ENCODE assay signal across 33 mouse cellular contexts in the genomic region with DNA sequence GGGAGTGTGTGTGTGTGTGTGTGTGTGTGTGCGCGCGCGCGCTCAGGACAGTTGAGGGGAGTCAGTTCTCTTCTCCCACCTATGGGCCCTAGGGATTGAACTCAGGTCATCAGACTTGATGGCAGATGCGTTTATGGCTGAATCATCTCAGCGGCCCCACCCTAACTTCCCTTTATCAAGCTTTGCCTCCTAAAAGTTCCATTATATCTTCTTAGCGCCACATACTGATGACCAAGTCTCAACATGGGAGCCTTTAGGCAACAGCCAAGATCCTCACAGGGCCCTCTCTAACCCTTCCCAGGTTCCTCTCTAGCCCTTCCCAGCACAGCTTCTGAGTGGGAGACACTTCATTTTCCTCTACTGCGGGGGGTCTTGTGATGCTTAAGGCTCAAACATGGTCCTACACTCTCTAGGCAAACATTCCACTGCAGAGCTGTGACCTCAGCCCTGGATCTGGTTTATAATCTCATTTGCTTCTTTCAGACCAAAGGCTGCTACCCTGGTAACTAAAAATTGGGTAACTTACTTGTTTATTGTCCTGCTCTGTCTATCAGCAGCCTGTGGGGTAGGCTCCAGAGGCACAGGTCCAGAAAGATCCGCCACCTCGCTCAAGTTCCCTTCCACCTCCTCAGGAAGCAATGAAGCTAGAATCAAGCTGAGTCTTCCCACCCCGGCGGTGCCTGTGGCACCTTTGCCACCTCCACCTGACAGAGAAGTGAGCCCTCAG. TPM values are rescaled to one million over a fixed set of nuclear protein-coding genes. Genes with fewer than 3 reads are reported as not detected.
DNase-seq lines count a peak whose midpoint lies in the region; ATAC-seq and TF ChIP-seq lines count a peak whose summit lies in the region.
"Had no signal": no experiment of that assay in that cellular context is flagged by ENCODE, and none has a peak within 500 bp of the region (broad histone marks: within the 10 kb centered on the region; RNA-seq: fewer than 3 reads in every experiment).

No protein-coding gene starts in this region.

- H3K4me2 ChIP-seq in intestine, postnatal 0 days (replicated peaks; ENCODE audit: low read depth), result no peak overlapping the region
- H3K4me2 ChIP-seq in intestine, embryonic 15.5 days (replicated peaks), result no peak overlapping the region
- no peak overlapping the region for H3K4me2 ChIP-seq in liver, embryonic 14.5 days (ENCODE audit: low read depth)
- H3K4me2 ChIP-seq: hindbrain, embryonic 12.5 days; midbrain, embryonic 15.5 days; neural tube, embryonic 15.5 days; stomach, embryonic 15.5 days had no signal

- H3K9ac ChIP-seq in intestine, postnatal 0 days (ENCODE audit: low read depth, low read length), result no peak overlapping the region
- no peak overlapping the region for H3K9ac ChIP-seq in intestine, embryonic 15.5 days
- no peak overlapping the region for H3K9ac ChIP-seq in liver, embryonic 14.5 days (replicated peaks)
- H3K9ac ChIP-seq: hindbrain, embryonic 12.5 days; midbrain, embryonic 15.5 days; neural tube, embryonic 15.5 days; stomach, embryonic 15.5 days had no signal

- no peak for ATAC-seq in intestine, postnatal 0 days
- no peak for ATAC-seq in intestine, embryonic 15.5 days
- ATAC-seq in liver, embryonic 14.5 days (ENCODE audit: insufficient read depth), result 0 out of 2 replicates have a peak, but pooled peaks have one; percentile 34
- ATAC-seq: activated CD4-positive, CD25-positive, alpha-beta regulatory T cell, adult 4 months; forebrain, embryonic 14.5 days; hindbrain, postnatal 0 days; midbrain, embryonic 15.5 days had no signal

- H3K9me3 ChIP-seq in intestine, postnatal 0 days (ENCODE audit: control insufficient read depth), result no peaks in the 10 kb centered on the region
- no peaks in the 10 kb centered on the region for H3K9me3 ChIP-seq in intestine, embryonic 15.5 days
- H3K9me3 ChIP-seq in liver, embryonic 14.5 days (ENCODE audit: control insufficient read depth, low read length), result no peaks in the 10 kb centered on the region
- no peaks in the 10 kb centered on the region for H3K9me3 ChIP-seq in midbrain, embryonic 10.5 days (replicated peaks)
- H3K9me3 ChIP-seq in hindbrain, embryonic 10.5 days, result no peaks in the 10 kb centered on the region
- H3K9me3 ChIP-seq: hindbrain, embryonic 12.5 days; megakaryocyte, embryonic 14.5 days; midbrain, embryonic 15.5 days; neural tube, embryonic 15.5 days; stomach, embryonic 15.5 days had no signal

- no peaks in the 10 kb centered on the region for H3K27me3 ChIP-seq in intestine, postnatal 0 days (replicated peaks; ENCODE audit: control insufficient read depth, insufficient read depth, low read length)
- no peaks in the 10 kb centered on the region for H3K27me3 ChIP-seq in intestine, embryonic 15.5 days (replicated peaks)
- H3K27me3 ChIP-seq in liver, embryonic 14.5 days (ENCODE audit: control insufficient read depth, insufficient read depth, low read length), result no peaks in the 10 kb centered on the region
- no peaks in the 10 kb centered on the region for H3K27me3 ChIP-seq in midbrain, embryonic 10.5 days (ENCODE audit: low read depth, poor library complexity, severe bottlenecking)
- H3K27me3 ChIP-seq in hindbrain, embryonic 10.5 days (ENCODE audit: insufficient read depth, poor library complexity, severe bottlenecking), result no peaks in the 10 kb centered on the region
- H3K27me3 ChIP-seq: hindbrain, embryonic 12.5 days; megakaryocyte, embryonic 14.5 days; midbrain, embryonic 15.5 days; neural tube, embryonic 15.5 days; stomach, embryonic 15.5 days had no signal

- 76% methylated on average over 13 of the region's 13 CpGs for WGBS in intestine, postnatal 0 days
- WGBS in intestine, embryonic 15.5 days, result 89% methylated on average over 13 of the region's 13 CpGs
- WGBS in liver, embryonic 14.5 days (ENCODE audit: insufficient replicate concordance), result 60% methylated on average over 13 of the region's 13 CpGs
- 92% methylated on average over 13 of the region's 13 CpGs for WGBS in midbrain, embryonic 10.5 days
- WGBS in hindbrain, embryonic 10.5 days, result 94% methylated on average over 13 of the region's 13 CpGs

- intact Hi-C loops in gastrocnemius, postnatal 14 days (cut with DNase I; ENCODE audit: low total_unique reads), result no loop called here

- H3K36me3 ChIP-seq in intestine, postnatal 0 days (ENCODE audit: control insufficient read depth, insufficient read depth), result peaks cover 57% of the 10 kb centered on the region
- H3K36me3 ChIP-seq in intestine, embryonic 15.5 days, result peaks cover 18% of the 10 kb centered on the region
- H3K36me3 ChIP-seq in liver, embryonic 14.5 days (replicated peaks; ENCODE audit: control insufficient read depth, insufficient read depth, low read depth), result no peaks in the 10 kb centered on the region
- peaks cover 65% of the 10 kb centered on the region for H3K36me3 ChIP-seq in midbrain, embryonic 10.5 days
- peaks cover 68% of the 10 kb centered on the region for H3K36me3 ChIP-seq in hindbrain, embryonic 10.5 days

- H3K4me1 ChIP-seq in intestine, postnatal 0 days (replicated peaks; ENCODE audit: control insufficient read depth, insufficient read depth, low read length), result no peaks in the 10 kb centered on the region
- H3K4me1 ChIP-seq in intestine, embryonic 15.5 days (replicated peaks), result peaks cover 7% of the 10 kb centered on the region; the same call in 1 of the 2 replicates
- peaks cover 26 to 37% of the 10 kb centered on the region in 2 experiments for H3K4me1 ChIP-seq in liver, embryonic 14.5 days (replicated peaks; ENCODE audit: control insufficient read depth in 2 of 2, insufficient read depth in 2 of 2, low read length in 1 of 2)
- peaks cover 20% of the 10 kb centered on the region for H3K4me1 ChIP-seq in midbrain, embryonic 10.5 days
- H3K4me1 ChIP-seq in hindbrain, embryonic 10.5 days (replicated peaks), result no peaks in the 10 kb centered on the region; the same call in 1 of the 2 replicates
- H3K4me1 ChIP-seq: hindbrain, embryonic 12.5 days; midbrain, embryonic 15.5 days; neural tube, embryonic 15.5 days; stomach, embryonic 15.5 days had no signal

- DNase-seq in liver, result peak; percentile 49
- DNase-seq in liver, embryonic 14.5 days (ENCODE audit: low read depth in 3 of 3, low spot score in 3 of 3), result peak in 1 of 3 experiments; percentile 25
- no peak for DNase-seq in frontal cortex, postnatal 10 days (ENCODE audit: low spot score in 2 of 2)
- DNase-seq in midbrain, embryonic 10.5 days (ENCODE audit: low spot score), result no peak
- DNase-seq in hindbrain, embryonic 10.5 days (ENCODE audit: low spot score), result no peak
- no peak for DNase-seq in gastrocnemius, postnatal 14 days
- DNase-seq: adrenal gland, postnatal 10 days; cerebellum, adult 9-10 months; gastrocnemius, adult 2 months; kidney, adult 9 months; kidney, postnatal 14 days; layer of hippocampus, adult 9-11 months; lung, postnatal 36 days; right cerebral cortex, postnatal 25 days had no signal

- peak overlapping the region; percentile 68; the same call in 1 of the 2 replicates for H3K27ac ChIP-seq in intestine, postnatal 0 days (ENCODE audit: low read depth, low read length)
- no peak overlapping the region for H3K27ac ChIP-seq in intestine, embryonic 15.5 days
- no peak overlapping the region; the same call in 1 of the 2 replicates for H3K27ac ChIP-seq in liver, embryonic 14.5 days
- H3K27ac ChIP-seq in midbrain, embryonic 10.5 days (replicated peaks), result no peak overlapping the region
- H3K27ac ChIP-seq in hindbrain, embryonic 10.5 days, result no peak overlapping the region
- H3K27ac ChIP-seq: hindbrain, embryonic 12.5 days; hindbrain, postnatal 0 days; midbrain, embryonic 15.5 days; neural tube, embryonic 15.5 days had no signal

- no peak for TF ChIP-seq CTCF in intestine, postnatal 0 days (IDR thresholded peaks at IDR 0.05; ENCODE audit: low read depth)
- TF ChIP-seq CTCF in liver, embryonic 14.5 days (IDR thresholded peaks at IDR 0.05; ENCODE audit: low read depth), result no peak

- no peak overlapping the region for H3K4me3 ChIP-seq in intestine, postnatal 0 days (ENCODE audit: low read depth, low read length)
- no peak overlapping the region for H3K4me3 ChIP-seq in intestine, embryonic 15.5 days (replicated peaks)
- H3K4me3 ChIP-seq in liver, embryonic 14.5 days (ENCODE audit: insufficient read depth in 1 of 2, low read depth in 2 of 2, low read length in 2 of 2), result no peak overlapping the region
- no peak overlapping the region for H3K4me3 ChIP-seq in midbrain, embryonic 10.5 days
- no peak overlapping the region for H3K4me3 ChIP-seq in hindbrain, embryonic 10.5 days
- H3K4me3 ChIP-seq: gastrocnemius, adult 2 months; hindbrain, embryonic 12.5 days; megakaryocyte, embryonic 14.5 days; midbrain, embryonic 15.5 days; neural tube, embryonic 15.5 days; stomach, embryonic 15.5 days had no signal

- TF ChIP-seq EP300 in liver, embryonic 14.5 days (IDR thresholded peaks at IDR 0.05; ENCODE audit: low read depth), result no peak

RNA-seq across cellular contexts. Expression of gene Apoa1, which starts 11.5 kb away (rescaled TPM):
- polyA plus RNA-seq in intestine, postnatal 0 days (2015; fragmentation: Nextera tagmentation; extraction: Ambion mirVana), result 28,401 and 28,927 TPM in 2 replicates
- polyA plus RNA-seq in intestine, embryonic 15.5 days (2015; fragmentation: Nextera tagmentation; extraction: Ambion mirVana), result 1,502 and 1,827 TPM in 2 replicates
- 874 and 1,404 TPM in 2 replicates for polyA plus RNA-seq in liver, embryonic 14.5 days (2012; rRNA removed)
- polyA plus RNA-seq in liver, embryonic 14.5 days (2014; fragmentation: Nextera tagmentation; extraction: Ambion mirVana), result 3,278 and 3,386 TPM in 2 replicates
- 0.65 and 1.2 TPM in 2 replicates for polyA plus RNA-seq in midbrain, embryonic 10.5 days (2016; fragmentation: Nextera tagmentation; extraction: Ambion mirVana)
- 0.75 and 0.88 TPM in 2 replicates for polyA plus RNA-seq in hindbrain, embryonic 10.5 days (2016; fragmentation: Nextera tagmentation; extraction: Ambion mirVana)
- total RNA-seq in gastrocnemius, postnatal 14 days (2021), result not detected
- total RNA-seq: gastrocnemius, adult 2 months; heart, postnatal 25 days had no signal
- polyA plus RNA-seq: activated CD4-positive, CD25-positive, alpha-beta regulatory T cell, adult 4 months had no signal

RNA-seq across cellular contexts. Expression of gene Apoc3, which starts 18.5 kb away (rescaled TPM):
- polyA plus RNA-seq in intestine, postnatal 0 days (2015; fragmentation: Nextera tagmentation; extraction: Ambion mirVana), result 8,073 and 8,903 TPM in 2 replicates
- polyA plus RNA-seq in intestine, embryonic 15.5 days (2015; fragmentation: Nextera tagmentation; extraction: Ambion mirVana), result 247 and 325 TPM in 2 replicates
- polyA plus RNA-seq in liver, embryonic 14.5 days (2012; rRNA removed), result 2.7 and 3.4 TPM in 2 replicates
- polyA plus RNA-seq in liver, embryonic 14.5 days (2014; fragmentation: Nextera tagmentation; extraction: Ambion mirVana), result 4.1 and 5.8 TPM in 2 replicates
- not detected in 2 replicates for polyA plus RNA-seq in midbrain, embryonic 10.5 days (2016; fragmentation: Nextera tagmentation; extraction: Ambion mirVana)
- polyA plus RNA-seq in hindbrain, embryonic 10.5 days (2016; fragmentation: Nextera tagmentation; extraction: Ambion mirVana), result not detected in 2 replicates
- not detected for total RNA-seq in gastrocnemius, postnatal 14 days (2021)
- total RNA-seq: gastrocnemius, adult 2 months; gastrocnemius, postnatal 4 days; heart, postnatal 25 days; hindbrain, postnatal 0 days had no signal
- polyA plus RNA-seq: activated CD4-positive, CD25-positive, alpha-beta regulatory T cell, adult 4 months; embryonic facial prominence, embryonic 11.5 days; forebrain, embryonic 14.5 days; heart, embryonic 14.5 days; hindbrain, embryonic 12.5 days; hindbrain, postnatal 0 days; limb, embryonic 14.5 days; lung, embryonic 16.5 days; midbrain, embryonic 15.5 days; neural tube, embryonic 15.5 days had no signal

RNA-seq across cellular contexts. Expression of gene Apoa4, which starts 23.6 kb away (rescaled TPM):
- polyA plus RNA-seq in intestine, postnatal 0 days (2015; fragmentation: Nextera tagmentation; extraction: Ambion mirVana), result 27,935 and 31,935 TPM in 2 replicates
- 576 and 837 TPM in 2 replicates for polyA plus RNA-seq in intestine, embryonic 15.5 days (2015; fragmentation: Nextera tagmentation; extraction: Ambion mirVana)
- polyA plus RNA-seq in liver, embryonic 14.5 days (2012; rRNA removed), result 0.02 TPM in 1 of 2 replicates, not detected in the other
- not detected in 2 replicates for polyA plus RNA-seq in liver, embryonic 14.5 days (2014; fragmentation: Nextera tagmentation; extraction: Ambion mirVana)
- not detected in 2 replicates for polyA plus RNA-seq in midbrain, embryonic 10.5 days (2016; fragmentation: Nextera tagmentation; extraction: Ambion mirVana)
- not detected in 2 replicates for polyA plus RNA-seq in hindbrain, embryonic 10.5 days (2016; fragmentation: Nextera tagmentation; extraction: Ambion mirVana)
- total RNA-seq in gastrocnemius, postnatal 14 days (2021), result not detected
- total RNA-seq: gastrocnemius, adult 2 months; heart, postnatal 25 days; hindbrain, postnatal 0 days; left cerebral cortex, postnatal 14 days had no signal
- polyA plus RNA-seq: activated CD4-positive, CD25-positive, alpha-beta regulatory T cell, adult 4 months; embryonic facial prominence, embryonic 11.5 days; forebrain, embryonic 14.5 days; heart, embryonic 14.5 days; hindbrain, embryonic 12.5 days; hindbrain, postnatal 0 days; lung, embryonic 16.5 days; neural tube, embryonic 15.5 days had no signal

RNA-seq across cellular contexts. Expression of gene Apoa5, which starts 51.5 kb away (rescaled TPM):
- polyA plus RNA-seq in intestine, postnatal 0 days (2015; fragmentation: Nextera tagmentation; extraction: Ambion mirVana), result 0.56 and 0.64 TPM in 2 replicates
- polyA plus RNA-seq in intestine, embryonic 15.5 days (2015; fragmentation: Nextera tagmentation; extraction: Ambion mirVana), result 0.38 TPM in 2 replicates
- 0.47 and 0.54 TPM in 2 replicates for polyA plus RNA-seq in liver, embryonic 14.5 days (2012; rRNA removed)
- 1.1 and 1.2 TPM in 2 replicates for polyA plus RNA-seq in liver, embryonic 14.5 days (2014; fragmentation: Nextera tagmentation; extraction: Ambion mirVana)
- not detected in 2 replicates for polyA plus RNA-seq in midbrain, embryonic 10.5 days (2016; fragmentation: Nextera tagmentation; extraction: Ambion mirVana)
- 0.24 and 0.43 TPM in 2 replicates for polyA plus RNA-seq in hindbrain, embryonic 10.5 days (2016; fragmentation: Nextera tagmentation; extraction: Ambion mirVana)
- total RNA-seq in gastrocnemius, postnatal 14 days (2021), result not detected
- total RNA-seq: gastrocnemius, adult 2 months; heart, postnatal 25 days; left cerebral cortex, postnatal 14 days had no signal
- polyA plus RNA-seq: activated CD4-positive, CD25-positive, alpha-beta regulatory T cell, adult 4 months; embryonic facial prominence, embryonic 11.5 days; forebrain, embryonic 14.5 days; frontal cortex, adult 2 months; heart, embryonic 14.5 days; hindbrain, postnatal 0 days; limb, embryonic 14.5 days; lung, embryonic 16.5 days; midbrain, embryonic 15.5 days; neural tube, embryonic 15.5 days; urinary bladder, adult 2 months had no signal

RNA-seq across cellular contexts. Expression of gene Zpr1, which starts 56.0 kb away (rescaled TPM):
- 21.6 and 24.4 TPM in 2 replicates for polyA plus RNA-seq in intestine, postnatal 0 days (2015; fragmentation: Nextera tagmentation; extraction: Ambion mirVana)
- polyA plus RNA-seq in intestine, embryonic 15.5 days (2015; fragmentation: Nextera tagmentation; extraction: Ambion mirVana), result 57.2 and 63.2 TPM in 2 replicates
- polyA plus RNA-seq in liver, embryonic 14.5 days (2012; rRNA removed), result 11.5 and 16.4 TPM in 2 replicates
- 28.1 and 28.6 TPM in 2 replicates for polyA plus RNA-seq in liver, embryonic 14.5 days (2014; fragmentation: Nextera tagmentation; extraction: Ambion mirVana)
- 62.6 and 69.2 TPM in 2 replicates for polyA plus RNA-seq in midbrain, embryonic 10.5 days (2016; fragmentation: Nextera tagmentation; extraction: Ambion mirVana)
- 64.2 and 75.9 TPM in 2 replicates for polyA plus RNA-seq in hindbrain, embryonic 10.5 days (2016; fragmentation: Nextera tagmentation; extraction: Ambion mirVana)
- 10 to 100 TPM; 17.4 to 18.1 TPM for total RNA-seq in gastrocnemius, postnatal 14 days (2021)

Comparison
In these comparisons a context has a peak if more than half of its experiments do, and no peak if none do; other contexts are left out.
1. RNA of gene Apoa1, which starts 11.5 kb away (polyA plus RNA-seq): 28,401 to 28,927 TPM in intestine, postnatal 0 days, 874 to 3,386 TPM in liver, embryonic 14.5 days and 1,502 to 1,827 TPM in intestine, embryonic 15.5 days; 0.65 to 1.2 TPM in midbrain, embryonic 10.5 days and 0.75 to 0.88 TPM in hindbrain, embryonic 10.5 days; every median in the first group is over 100 times any median in the second.
2. RNA of gene Apoc3, which starts 18.5 kb away (polyA plus RNA-seq): 8,073 to 8,903 TPM in intestine, postnatal 0 days and 247 to 325 TPM in intestine, embryonic 15.5 days; 2.7 to 5.8 TPM in liver, embryonic 14.5 days, not detected in midbrain, embryonic 10.5 days and not detected in hindbrain, embryonic 10.5 days; every median in the first group is over 10 times any median in the second.
3. RNA of gene Apoa4, which starts 23.6 kb away (polyA plus RNA-seq): 27,935 to 31,935 TPM in intestine, postnatal 0 days and 576 to 837 TPM in intestine, embryonic 15.5 days; not detected in midbrain, embryonic 10.5 days, 0.02 TPM in liver, embryonic 14.5 days and not detected in hindbrain, embryonic 10.5 days; every median in the first group is over 100 times any median in the second.